Mouse (Mus musculus) lung, postnatal 14 days (tissue): ENCODE results near the gene Itga6.
A peak's percentile ranks its signal among the peaks of the same experiment; 100 is the strongest.

Source experiments
- DNase-seq: peaks from one replicate; pipeline ENCODE4 v3.0.0; 2021

Gene Itga6

GRCm38 (mm10) chr2:71863531-71864173 lies 118.2 kb downstream of the Itga6 start:
- no peak for DNase-seq

GRCm38 (mm10) chr2:71865022-71865421 lies 119.6 kb downstream of the Itga6 start:
- no peak for DNase-seq

GRCm38 (mm10) chr2:71865935-71866334 lies 120.5 kb downstream of the Itga6 start:
- no peak for DNase-seq

- DNase-seq = no peak
Observed at GRCm38 (mm10) chr2:71866565-71866964, 121.1 kb downstream of the Itga6 start.

- DNase-seq = no peak
Observed at GRCm38 (mm10) chr2:71867019-71867418, 121.6 kb downstream of the Itga6 start.

GRCm38 (mm10) chr2:71867480-71867879 lies 122.1 kb downstream of the Itga6 start:
- DNase-seq = no peak

- DNase-seq = no peak
Observed at GRCm38 (mm10) chr2:71868256-71868655, 122.8 kb downstream of the Itga6 start.

GRCm38 (mm10) chr2:71872141-71872540 lies 126.7 kb downstream of the Itga6 start:
- DNase-seq = no peak

- peak; percentile 99 for DNase-seq
Observed at GRCm38 (mm10) chr2:71872801-71873443, 127.5 kb downstream of the Itga6 start, which contains the start of gene Pdk1. TSS of gene Pdk1 (plus strand) at chr2:71873224.

- peak; percentile 40 for DNase-seq
Observed at GRCm38 (mm10) chr2:71873474-71874322, 128.3 kb downstream of the Itga6 start.

- no peak for DNase-seq
Observed at GRCm38 (mm10) chr2:71874422-71874821, 129.0 kb downstream of the Itga6 start.

GRCm38 (mm10) chr2:71874836-71875235 lies 129.4 kb downstream of the Itga6 start:
- no peak for DNase-seq

- no peak for DNase-seq
Observed at GRCm38 (mm10) chr2:71877865-71878264, 132.4 kb downstream of the Itga6 start.

GRCm38 (mm10) chr2:71878441-71878840 lies 133.0 kb downstream of the Itga6 start:
- DNase-seq = no peak

GRCm38 (mm10) chr2:71878943-71879342 lies 133.5 kb downstream of the Itga6 start:
- DNase-seq = no peak

- DNase-seq = peak; percentile 16
Observed at GRCm38 (mm10) chr2:71882914-71883651, 137.7 kb downstream of the Itga6 start.

GRCm38 (mm10) chr2:71887269-71887668 lies 141.9 kb downstream of the Itga6 start:
- no peak for DNase-seq

GRCm38 (mm10) chr2:71888437-71888836 lies 143.0 kb downstream of the Itga6 start:
- no peak for DNase-seq

GRCm38 (mm10) chr2:71891536-71891935 lies 146.1 kb downstream of the Itga6 start:
- no peak for DNase-seq

GRCm38 (mm10) chr2:71892741-71893349 lies 147.4 kb downstream of the Itga6 start:
- peak; percentile 28 for DNase-seq

GRCm38 (mm10) chr2:71895596-71896286 lies 150.3 kb downstream of the Itga6 start:
- no peak for DNase-seq

GRCm38 (mm10) chr2:71897420-71897819 lies 152.0 kb downstream of the Itga6 start:
- no peak for DNase-seq
